Mouse (Mus musculus) MEL (cell line): ENCODE measurements around the gene Sugp2. TPM values are rescaled to one million over a fixed set of nuclear protein-coding genes. Genes with fewer than 3 reads are reported as not detected.
"Not testable (repeated sequence)": the region's sequence is repeated elsewhere in the genome, so short reads cannot be mapped to it uniquely, and the experiment has no call there.

Experiments
- DNase-seq: peaks from one replicate; pipeline ENCODE4 v3.0.0; 2011; ENCODE audit warnings: low read depth, low spot score
- H3K27ac ChIP-seq: 2 replicates; pipeline ENCODE4 v1.5.1; 2012; ENCODE audit warnings: low read depth, mild to moderate bottlenecking, control low read depth, low read length, moderate library complexity; ENCODE audit not compliant: control insufficient read depth
- H3K27me3 ChIP-seq, 2 experiments: fragments of 150-350 bp in 1 of 2; sonication (generic) in 1 of 2; 2 replicates each; pipeline ENCODE4 v1.6.1; 2012; ENCODE audit warnings: low read length in 2 of 2, mild to moderate bottlenecking in 2 of 2, improper control_type of control experiment in 1 of 2, moderate library complexity in 1 of 2; ENCODE audit not compliant: insufficient read depth in 2 of 2, control insufficient read depth in 1 of 2
- H3K36me3 ChIP-seq, 2 experiments: 2 replicates each; pipeline ENCODE4 v1.6.1; 2012 to 2014; ENCODE audit warnings: low read length in 2 of 2, improper control_type of control experiment in 1 of 2, inconsistent platforms in 1 of 2, mild to moderate bottlenecking in 1 of 2; ENCODE audit not compliant: insufficient read depth in 2 of 2, control insufficient read depth in 1 of 2
- H3K4me1 ChIP-seq, 2 experiments: fragments of 150-350 bp in 1 of 2; sonication (generic) in 1 of 2; 2 replicates each; pipeline ENCODE4 v1.6.1; 2012; ENCODE audit warnings: low read length in 2 of 2, improper control_type of control experiment in 1 of 2, mild to moderate bottlenecking in 1 of 2; ENCODE audit not compliant: insufficient read depth in 2 of 2, control insufficient read depth in 1 of 2
- H3K4me3 ChIP-seq, 2 experiments: fragments of 150-350 bp in 1 of 2; sonication (generic) in 1 of 2; 2 replicates each; pipeline ENCODE4 v1.5.1; 2012; ENCODE audit warnings: low read depth in 2 of 2, low read length in 2 of 2, mild to moderate bottlenecking in 2 of 2, moderate library complexity in 2 of 2, control low read depth in 1 of 2, improper control_type of control experiment in 1 of 2; ENCODE audit not compliant: control insufficient read depth in 1 of 2, insufficient read depth in 1 of 2
- H3K79me2 ChIP-seq: 2 replicates; pipeline ENCODE4 v1.6.1; 2012; ENCODE audit warnings: mild to moderate bottlenecking, low read length, moderate library complexity; ENCODE audit not compliant: control insufficient read depth, poor library complexity, insufficient read depth
- H3K9ac ChIP-seq: 2 replicates; pipeline ENCODE4 v1.6.1; 2012; ENCODE audit warnings: low read depth, mild to moderate bottlenecking, control low read depth, low read length, moderate library complexity; ENCODE audit not compliant: control insufficient read depth, poor library complexity, severe bottlenecking
- H3K9me3 ChIP-seq: fragments of 150-350 bp; sonication (generic); replicated peaks from 2 replicates; pipeline ENCODE4 v1.6.1; 2012; ENCODE audit warnings: mild to moderate bottlenecking, low read length, improper control_type of control experiment, moderate library complexity; ENCODE audit not compliant: insufficient read depth
- BHLHE40 ChIP-seq: IDR thresholded peaks from 2 replicates; pipeline ENCODE4 v1.6.1; 2012; ENCODE audit warnings: low read depth, mild to moderate bottlenecking, inconsistent platforms, low read length, improper control_type of control experiment, borderline replicate concordance
- CHD2 ChIP-seq: IDR thresholded peaks from 2 replicates; pipeline ENCODE4 v1.6.1; 2011; ENCODE audit warnings: low read length, improper control_type of control experiment
- CTCF ChIP-seq, 3 experiments: IDR thresholded peaks in 2 of 3; conservative IDR thresholded peaks in 1 of 3; 2 replicates each; pipeline ENCODE4 v1.5.1; 2011 to 2012; ENCODE audit warnings: low read length in 3 of 3, low read depth in 2 of 3, mild to moderate bottlenecking in 2 of 3, improper control_type of control experiment in 1 of 3, inconsistent platforms in 1 of 3, mixed read lengths in 1 of 3, moderate library complexity in 1 of 3; ENCODE audit not compliant: control insufficient read depth in 1 of 3, insufficient read depth in 1 of 3, poor library complexity in 1 of 3, severe bottlenecking in 1 of 3
- E2F4 ChIP-seq: IDR thresholded peaks from 2 replicates; pipeline ENCODE4 v1.6.1; 2011; ENCODE audit warnings: low read depth, low read length, improper control_type of control experiment, borderline replicate concordance
- ELF1 ChIP-seq: IDR thresholded peaks from 2 replicates; pipeline ENCODE4 v1.6.1; 2014; ENCODE audit warnings: low read depth, mild to moderate bottlenecking, inconsistent platforms, low read length, improper control_type of control experiment, moderate library complexity
- ETS1 ChIP-seq: IDR thresholded peaks from 2 replicates; pipeline ENCODE4 v1.6.1; 2012; ENCODE audit warnings: low read depth, mild to moderate bottlenecking, inconsistent platforms, low read length, improper control_type of control experiment, moderate library complexity
- GABPA ChIP-seq: IDR thresholded peaks from 2 replicates; pipeline ENCODE4 v1.6.1; 2012; ENCODE audit warnings: low read depth, mild to moderate bottlenecking, inconsistent platforms, low read length, improper control_type of control experiment, moderate library complexity
- MAZ ChIP-seq: IDR thresholded peaks from 2 replicates; pipeline ENCODE4 v1.6.1; 2012; ENCODE audit warnings: low read depth, mild to moderate bottlenecking, inconsistent platforms, low read length, improper control_type of control experiment
- NELFE ChIP-seq: IDR thresholded peaks from 2 replicates; pipeline ENCODE4 v1.6.1; 2011; ENCODE audit warnings: low read depth, low read length, improper control_type of control experiment
- NRF1 ChIP-seq: IDR thresholded peaks from 2 replicates; pipeline ENCODE4 v1.6.1; 2014; ENCODE audit warnings: low read depth, mild to moderate bottlenecking, inconsistent platforms, low read length, improper control_type of control experiment, moderate library complexity; ENCODE audit not compliant: poor library complexity, insufficient read depth, severe bottlenecking
- POLR2A ChIP-seq, 2 experiments: IDR thresholded peaks; 2 replicates each; pipeline ENCODE4 v1.6.1; 2011 to 2012; ENCODE audit warnings: low read length in 2 of 2, mild to moderate bottlenecking in 2 of 2, control low read depth in 1 of 2, improper control_type of control experiment in 1 of 2, low read depth in 1 of 2, moderate library complexity in 1 of 2; ENCODE audit not compliant: control insufficient read depth in 1 of 2, insufficient read depth in 1 of 2, poor library complexity in 1 of 2
- TCF12 ChIP-seq: IDR thresholded peaks from 2 replicates; pipeline ENCODE4 v1.6.1; 2014; ENCODE audit warnings: low read depth, mild to moderate bottlenecking, inconsistent platforms, low read length, improper control_type of control experiment, moderate library complexity
- UBTF ChIP-seq: IDR thresholded peaks from 2 replicates; pipeline ENCODE4 v1.6.1; 2012; ENCODE audit warnings: low read depth, mild to moderate bottlenecking, inconsistent platforms, low read length, improper control_type of control experiment, moderate library complexity, borderline replicate concordance; ENCODE audit not compliant: insufficient read depth
- ZC3H11A ChIP-seq: IDR thresholded peaks from 2 replicates; pipeline ENCODE4 v1.6.1; 2012; ENCODE audit warnings: low read depth, mild to moderate bottlenecking, inconsistent platforms, low read length, improper control_type of control experiment
- ZMIZ1 ChIP-seq: IDR thresholded peaks from 2 replicates; pipeline ENCODE4 v1.6.1; 2012; ENCODE audit warnings: low read depth, mild to moderate bottlenecking, inconsistent platforms, low read length, improper control_type of control experiment, moderate library complexity
- ZNF384 ChIP-seq: IDR thresholded peaks from 2 replicates; pipeline ENCODE4 v1.6.1; 2012; ENCODE audit warnings: low read depth, mild to moderate bottlenecking, inconsistent platforms, low read length, improper control_type of control experiment
- polyA plus RNA-seq, 2 experiments: library from polyadenylated mRNA; stranded (reverse) in 1 of 2; unstranded in 1 of 2; fragments of >175 nt in 1 of 2; fragments of >200 nt in 1 of 2; gene quantifications; 2 replicates each; pipeline versions ENCODE4 v1.2.1 to v1.2.4; 2012; ENCODE audit warnings: low replicate concordance in 2 of 2, low read depth in 1 of 2; ENCODE audit not compliant: insufficient read length in 2 of 2, insufficient read depth in 1 of 2, missing spikeins in 1 of 2
- total RNA-seq: library from RNA; depleted of rRNA; stranded (reverse); fragments of 300-350 nt; gene quantifications from 2 replicates; pipeline ENCODE4 v1.2.3, GENCODE M21; 2012

Gene Sugp2
- total and polyA plus RNA-seq, 3 experiments, result 23.9 to 27.4 TPM; not detected in 1

GRCm38 (mm10) chr8:70215092-70215491 lies 18.9 kb upstream of the Sugp2 start:
- Histone ChIP-seq H3K9ac (no peak overlapping the region; the same call in 1 of the 2 replicates), H3K36me3 (peaks cover 0 to 29% of the 10 kb centered on the region in 2 experiments; a peak in 2 of 4 replicates), H3K27me3 (no peaks in the 10 kb centered on the region), H3K4me1 (peaks cover 11 to 38% of the 10 kb centered on the region in 2 experiments), H3K4me3 (no peak overlapping the region), H3K79me2 (peaks cover 16% of the 10 kb centered on the region), H3K27ac (peak overlapping the region; percentile 79), H3K9me3 (no peaks in the 10 kb centered on the region)
- TF ChIP-seq TCF12, result no peak
- TF ChIP-seq UBTF, result no peak
- peak; percentile 32 for DNase-seq

GRCm38 (mm10) chr8:70216161-70216560 lies 17.9 kb upstream of the Sugp2 start:
- H3K4me3 ChIP-seq, H3K27ac ChIP-seq, H3K9ac ChIP-seq, H3K79me2 ChIP-seq, H3K27me3 ChIP-seq, H3K9me3 ChIP-seq, DNase-seq: not testable (repeated sequence)
- H3K4me1 ChIP-seq, result peaks cover 11 to 29% of the 10 kb centered on the region in 2 experiments
- H3K36me3 ChIP-seq, result peaks cover 0 to 24% of the 10 kb centered on the region in 2 experiments; a peak in 2 of 4 replicates

- H3K4me3 ChIP-seq, result no peak overlapping the region
- no peak for DNase-seq
- no peaks in the 10 kb centered on the region for H3K27me3 ChIP-seq
- H3K27ac ChIP-seq, result no peak overlapping the region
- H3K36me3 ChIP-seq, result peaks cover 0 to 21% of the 10 kb centered on the region in 2 experiments; a peak in 2 of 4 replicates
- no peak overlapping the region for H3K9ac ChIP-seq
- H3K79me2 ChIP-seq, result peaks cover 4% of the 10 kb centered on the region
- no peaks in the 10 kb centered on the region for H3K9me3 ChIP-seq
- H3K4me1 ChIP-seq, result peaks cover 11 to 26% of the 10 kb centered on the region in 2 experiments
- no peak for TF ChIP-seq ZC3H11A
- TF ChIP-seq TCF12, result no peak
- TF ChIP-seq ELF1, result no peak
- no peak for TF ChIP-seq ZMIZ1
- TF ChIP-seq NELFE, result no peak
- TF ChIP-seq MAZ, result no peak
- no peak for TF ChIP-seq BHLHE40
- no peak for TF ChIP-seq CHD2
- TF ChIP-seq NRF1, result no peak
- TF ChIP-seq UBTF, result no peak
- TF ChIP-seq E2F4, result no peak
- no peak for TF ChIP-seq GABPA
- no peak for TF ChIP-seq ETS1
- no peak for TF ChIP-seq POLR2A (IDR thresholded peaks at IDR 0.05; ENCODE audit: control insufficient read depth in 1 of 2, insufficient read depth in 1 of 2, low read depth in 1 of 2, low read length in 2 of 2, poor library complexity in 1 of 2)
- no peak for TF ChIP-seq CTCF (IDR thresholded peaks at IDR 0.05 in 2 of 3, conservative IDR thresholded peaks at IDR 0.05 in 1 of 3; ENCODE audit: control insufficient read depth in 1 of 3, insufficient read depth in 1 of 3, low read depth in 2 of 3, low read length in 3 of 3, poor library complexity in 1 of 3, severe bottlenecking in 1 of 3)
- no peak for TF ChIP-seq ZNF384
- TF ChIP-seq, all 39 proteins: peak for 0
Measured at GRCm38 (mm10) chr8:70216566-70216965, 17.5 kb upstream of the Sugp2 start.
